Mouse (Mus musculus): ENCODE results near the gene Skint1.
"Not testable (repeated sequence)": the region's sequence is repeated elsewhere in the genome, so short reads cannot be mapped to it uniquely, and the experiment has no call there.

Gene Skint1

GRCm38 (mm10) chr4:112005969-112006368, at the start of gene Skint1:
Skint1 (plus strand) TSS chr4:112006269.
- DNase-seq: no peak

DNA sequence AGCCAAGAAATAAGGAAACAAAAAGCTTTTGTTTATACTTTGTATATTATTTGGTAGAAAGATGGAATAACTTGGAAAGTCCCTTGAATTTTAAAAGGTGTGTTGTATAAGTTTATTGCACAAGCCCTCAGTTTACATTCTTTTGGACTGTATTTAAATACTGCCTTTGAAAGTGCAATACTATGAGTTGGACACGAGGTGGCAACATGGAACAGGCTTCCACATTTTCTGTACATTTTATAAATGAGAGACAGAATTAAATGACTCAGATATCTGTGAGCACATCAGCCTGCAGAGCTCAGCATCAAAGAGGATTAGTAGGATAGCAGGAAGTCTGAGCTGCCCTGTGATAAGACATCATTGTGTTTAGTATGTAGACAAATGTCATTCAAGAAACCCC, 44.8 kb upstream of the Skint1 start:
- DNase-seq: peak in 1 of 2 experiments; percentile 1

GRCm38 (mm10) chr4:111963241-111963640, 42.8 kb upstream of the Skint1 start:
- DNase-seq: not testable (repeated sequence)

DNA sequence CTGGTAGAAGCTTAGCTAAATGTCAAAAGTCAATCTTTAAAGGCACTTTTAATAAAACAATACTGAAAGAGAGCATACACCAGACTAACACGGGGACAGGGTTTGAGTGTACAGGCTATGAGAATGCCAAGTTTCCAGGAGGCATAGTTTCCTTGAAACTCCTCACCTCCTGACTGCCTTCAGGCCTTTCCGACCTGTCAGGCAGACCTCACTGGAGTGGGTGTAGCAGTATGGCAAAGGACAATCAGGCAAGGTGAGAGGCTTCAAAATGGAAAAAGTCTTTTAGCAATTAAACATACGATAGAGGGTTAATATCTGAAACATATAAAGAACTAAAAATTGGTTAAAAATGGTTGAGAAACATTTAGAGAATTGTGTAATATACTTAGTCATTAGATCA, 42.4 kb upstream of the Skint1 start:
- DNase-seq: no peak

- DNase-seq: no peak
Measured at GRCm38 (mm10) chr4:111972623-111973022, 33.4 kb upstream of the Skint1 start, which contains the start of gene Skint7. Skint7 (plus strand) TSS chr4:111972923.

GRCm38 (mm10) chr4:112071716-112072115, 65.6 kb downstream of the Skint1 start, which contains the start of gene Skint4:
Skint4 (plus strand) TSS chr4:112072016.
- no peak for DNase-seq
